Mouse (Mus musculus) adrenal gland, adult (tissue): ENCODE results near the gene Gm10638.

Source experiments
- DNase-seq, 2 experiments: peaks; one replicate each; pipeline ENCODE4 v3.0.0; 2022 to 2023; ENCODE audit warnings: low spot score in 1 of 2; ENCODE audit not compliant: inconsistent age in 2 of 2

Gm10638 gene

DNA sequence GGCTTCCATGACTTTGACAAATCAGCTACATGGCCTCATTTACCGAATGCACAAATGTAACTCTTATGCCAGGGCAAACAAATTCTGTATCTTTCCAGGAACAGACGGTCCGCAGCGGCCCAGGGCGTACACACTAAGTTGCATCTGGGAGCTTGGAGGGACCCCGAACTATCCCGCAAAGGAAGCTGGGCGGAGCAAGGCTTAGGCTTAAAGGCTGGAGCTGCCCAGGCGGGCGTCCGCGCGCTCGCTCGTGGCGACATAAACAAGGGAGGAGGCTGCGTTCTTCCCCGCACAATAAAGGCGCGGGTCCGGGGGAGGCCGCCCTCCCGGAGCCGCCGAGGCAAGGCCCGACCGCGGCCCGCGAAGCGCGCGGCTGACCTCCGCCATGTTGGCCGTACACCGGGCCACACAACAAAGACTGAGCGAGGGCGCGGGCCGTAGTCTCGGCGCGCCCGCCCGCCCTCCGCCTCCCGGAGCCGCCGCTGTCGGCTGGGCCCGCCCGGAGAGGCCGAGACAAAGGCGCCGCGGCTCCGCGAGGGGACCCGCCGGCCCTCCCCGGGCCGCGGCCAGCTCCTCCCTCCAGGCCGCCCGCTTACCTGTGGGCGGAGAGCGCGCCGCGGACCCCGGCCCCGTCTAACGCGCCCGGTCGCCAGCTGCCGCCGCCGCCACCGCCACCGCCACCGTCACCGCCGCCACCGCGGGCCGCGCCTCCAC, at the start of gene Gm10638, which contains the start of gene Siah1a:
Gene Gm10638 (plus strand): TSS at position 479 of the 714 bp plus-strand sequence.
Gene Siah1a (minus strand): TSS at position 714 of the 714 bp plus-strand sequence.
- DNase-seq, result peak; percentile 79 to 94

DNA sequence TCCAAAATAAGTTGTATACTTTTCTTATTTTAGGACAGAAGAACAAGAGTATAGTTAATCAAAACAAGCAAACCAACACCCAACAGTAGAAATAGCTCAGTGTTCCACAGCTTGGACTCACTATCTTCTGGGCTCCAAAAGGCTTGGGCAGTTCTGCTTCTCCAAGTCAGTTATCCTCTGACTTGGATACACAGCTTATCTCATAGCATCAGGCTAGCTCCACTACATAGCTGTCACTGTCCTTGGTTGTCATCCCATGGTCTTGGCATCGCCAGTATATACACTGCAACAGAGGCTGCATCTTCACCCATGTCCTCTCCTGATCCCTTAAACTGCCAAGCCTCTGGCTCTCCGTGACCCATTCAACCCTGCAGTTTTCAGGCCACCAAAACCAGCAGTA, 49.8 kb upstream of the Gm10638 start:
- DNase-seq, result peak in 1 of 2 experiments; percentile 18

DNA sequence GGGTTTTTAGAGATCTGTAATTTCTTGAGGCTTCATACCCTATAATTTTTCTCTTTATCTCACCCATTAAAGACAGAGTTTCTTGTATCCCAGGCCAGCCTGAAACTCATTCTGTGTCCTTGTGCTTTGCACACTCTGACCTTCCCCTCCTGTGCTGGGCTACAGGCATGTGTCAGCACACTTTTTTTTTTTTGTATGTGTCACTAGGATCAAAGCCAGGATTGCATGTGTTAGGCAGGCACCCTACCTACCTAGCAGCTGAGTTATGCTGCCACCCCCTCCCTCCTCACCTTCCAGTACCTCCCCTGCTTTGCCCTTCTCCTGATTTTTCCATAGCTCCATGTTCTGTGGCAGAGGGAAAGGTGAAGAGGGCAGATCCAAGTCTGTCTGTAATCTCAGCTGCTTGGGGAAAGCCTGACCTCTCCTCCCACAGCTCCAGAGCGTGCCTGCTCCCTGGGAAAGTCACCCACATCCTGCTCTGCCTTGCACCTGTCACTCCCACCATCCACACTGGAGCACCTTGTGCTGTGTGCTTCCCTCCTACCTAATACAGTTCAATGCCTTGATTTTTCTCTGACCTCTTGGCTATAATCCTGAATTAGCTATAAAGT, 46.6 kb upstream of the Gm10638 start:
- peak; percentile 69 to 84 for DNase-seq

DNA sequence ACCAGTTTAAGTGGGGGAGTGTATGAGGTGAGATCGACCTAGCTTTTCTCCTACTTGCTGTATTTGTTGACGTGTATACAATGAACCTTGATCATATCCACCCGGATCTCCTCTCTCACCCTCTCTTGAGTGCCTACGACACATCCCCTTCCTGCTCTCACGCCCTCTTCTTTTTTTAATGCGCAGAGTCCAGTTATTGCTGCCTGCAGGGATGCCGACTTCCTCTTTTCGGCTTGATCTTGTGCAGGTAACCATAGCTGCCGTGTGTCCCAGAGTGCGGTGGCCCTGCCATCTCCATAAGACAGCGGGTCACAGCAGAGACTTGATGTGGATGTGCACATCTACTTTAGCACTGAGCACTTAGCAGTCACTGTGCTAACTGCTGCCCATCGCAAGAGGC, 46.0 kb upstream of the Gm10638 start:
- DNase-seq, result no peak

DNA sequence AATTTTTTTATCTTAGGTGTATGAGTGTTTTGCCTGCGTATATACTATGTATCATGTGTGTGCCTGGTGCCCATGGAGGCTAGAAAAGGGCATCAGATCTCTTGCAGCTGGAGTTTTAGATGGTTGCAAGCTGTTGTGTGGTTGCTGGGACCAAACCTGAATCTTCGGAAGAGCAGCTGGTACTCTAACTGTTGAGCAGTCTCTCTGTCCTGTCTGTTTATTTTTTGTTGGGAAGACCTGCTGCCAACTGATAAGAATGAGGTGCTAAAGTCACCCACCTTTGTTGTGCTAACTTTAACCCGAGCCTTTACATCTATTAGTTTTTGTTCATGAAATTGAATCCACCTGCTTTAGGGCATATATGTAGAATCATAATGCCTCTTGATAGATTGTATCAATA, 43.0 kb upstream of the Gm10638 start:
- DNase-seq, result no peak

DNA sequence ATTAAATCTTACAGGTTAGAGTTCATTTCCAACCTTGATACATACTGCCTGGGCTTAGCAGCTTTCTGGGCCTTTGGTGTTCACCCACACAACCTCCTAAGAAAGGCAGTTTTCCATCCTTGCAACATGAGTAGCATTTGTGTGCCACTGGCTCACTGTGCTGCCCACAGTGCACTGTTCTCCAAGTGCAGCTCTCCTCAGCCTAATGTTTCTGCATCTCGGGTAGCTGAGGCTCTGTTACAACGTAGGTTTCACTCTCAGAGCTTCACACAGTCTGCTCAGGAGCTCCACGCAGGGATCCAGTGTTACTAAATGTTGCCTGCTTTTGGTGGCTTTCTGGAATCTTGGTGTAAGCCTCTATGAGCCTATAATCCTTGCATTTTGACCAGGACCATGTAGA, 40.2 kb upstream of the Gm10638 start:
- no peak for DNase-seq

DNA sequence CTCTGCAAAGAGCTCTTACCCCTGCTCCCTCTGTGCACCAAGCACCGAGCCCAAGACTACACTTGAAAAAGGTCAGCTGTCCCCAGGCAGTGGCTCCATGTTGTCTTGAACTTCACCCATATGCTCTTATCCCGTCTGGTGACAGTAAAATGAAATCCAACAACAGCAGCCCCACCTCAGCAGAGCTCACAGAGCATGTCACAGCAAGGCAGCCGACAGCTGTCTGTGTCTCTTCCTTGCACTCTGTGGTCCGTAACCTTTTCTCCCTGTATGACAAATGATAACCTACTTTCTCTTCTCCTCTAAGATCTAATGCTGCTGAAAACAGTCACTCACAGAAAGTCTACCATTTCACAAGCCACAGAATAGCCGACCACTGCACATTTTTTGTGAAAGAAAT, 38.7 kb upstream of the Gm10638 start:
- peak in 1 of 2 experiments; percentile 49 for DNase-seq

DNA sequence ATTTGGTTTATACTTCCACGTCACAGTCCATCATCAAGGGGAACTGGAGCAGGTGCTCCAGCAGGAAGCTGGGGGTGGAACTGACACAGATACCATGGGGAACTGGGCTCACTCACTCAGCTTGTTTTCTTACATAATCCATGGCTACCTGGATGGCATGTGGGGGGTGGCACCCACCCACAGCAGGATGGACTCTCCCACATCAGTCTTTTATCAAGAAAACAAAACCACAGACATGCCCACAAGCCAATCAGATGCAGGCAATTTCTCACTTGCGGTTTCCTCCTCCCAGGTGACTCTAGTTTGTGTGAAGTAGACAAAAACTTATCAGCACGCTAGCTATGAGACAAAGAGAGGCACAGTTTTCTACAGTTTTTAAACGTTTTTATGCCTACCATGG, 37.6 kb upstream of the Gm10638 start:
- DNase-seq, result no peak

DNA sequence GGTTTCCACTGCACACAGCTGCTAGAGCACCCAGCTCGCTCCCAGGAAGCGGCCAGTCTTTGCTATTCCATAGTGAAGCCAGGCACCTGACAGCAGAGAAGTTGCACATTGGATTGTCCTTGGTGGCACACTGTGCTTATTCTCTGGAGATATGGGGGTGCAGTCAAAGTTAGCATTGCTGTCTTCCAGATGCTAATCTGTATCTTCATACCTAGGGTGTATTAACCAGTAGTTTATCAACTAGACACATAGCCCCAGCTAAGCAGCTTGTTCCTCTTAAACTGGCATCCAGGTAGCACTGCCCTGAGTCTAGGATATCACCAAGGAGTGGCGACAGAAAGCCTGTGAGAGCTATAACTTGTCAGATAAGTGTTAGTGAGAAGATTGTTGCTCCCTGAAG, 32.9 kb upstream of the Gm10638 start:
- DNase-seq, result no peak

DNA sequence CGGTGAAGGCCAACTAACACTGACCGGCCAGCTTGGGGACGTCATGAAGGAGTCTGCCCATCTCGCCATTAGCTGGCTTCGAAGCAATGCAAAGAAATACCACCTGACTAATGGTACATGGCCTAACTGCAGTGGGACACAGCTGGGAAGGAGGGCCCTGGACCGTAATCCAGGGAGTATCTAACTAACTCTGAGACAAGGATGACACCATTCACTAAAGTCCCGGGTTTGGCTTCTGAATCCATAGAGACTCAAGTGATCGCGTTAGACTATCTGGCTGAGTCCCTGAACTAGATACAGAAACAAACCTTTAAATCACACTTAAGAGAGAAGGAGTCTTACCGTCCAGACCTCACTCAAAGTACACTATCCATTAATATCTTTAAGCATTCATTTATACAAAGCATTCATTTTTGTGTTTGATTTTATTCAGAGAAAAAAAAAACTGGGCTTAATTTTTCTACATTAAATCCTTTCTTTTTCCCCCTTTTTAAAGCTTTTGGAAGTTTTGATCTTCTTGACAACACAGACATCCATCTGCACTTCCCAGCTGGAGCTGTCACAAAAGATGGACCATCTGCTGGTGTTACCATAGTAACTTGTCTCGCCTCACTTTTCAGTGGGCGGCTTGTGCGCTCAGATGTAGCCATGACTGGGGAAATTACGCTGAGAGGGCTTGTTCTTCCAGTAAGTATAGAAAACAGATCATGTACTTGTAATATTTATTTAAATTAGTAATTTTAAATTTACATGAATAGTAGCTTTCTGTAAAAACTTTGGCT, 31.9 kb upstream of the Gm10638 start:
- DNase-seq, result no peak

DNA sequence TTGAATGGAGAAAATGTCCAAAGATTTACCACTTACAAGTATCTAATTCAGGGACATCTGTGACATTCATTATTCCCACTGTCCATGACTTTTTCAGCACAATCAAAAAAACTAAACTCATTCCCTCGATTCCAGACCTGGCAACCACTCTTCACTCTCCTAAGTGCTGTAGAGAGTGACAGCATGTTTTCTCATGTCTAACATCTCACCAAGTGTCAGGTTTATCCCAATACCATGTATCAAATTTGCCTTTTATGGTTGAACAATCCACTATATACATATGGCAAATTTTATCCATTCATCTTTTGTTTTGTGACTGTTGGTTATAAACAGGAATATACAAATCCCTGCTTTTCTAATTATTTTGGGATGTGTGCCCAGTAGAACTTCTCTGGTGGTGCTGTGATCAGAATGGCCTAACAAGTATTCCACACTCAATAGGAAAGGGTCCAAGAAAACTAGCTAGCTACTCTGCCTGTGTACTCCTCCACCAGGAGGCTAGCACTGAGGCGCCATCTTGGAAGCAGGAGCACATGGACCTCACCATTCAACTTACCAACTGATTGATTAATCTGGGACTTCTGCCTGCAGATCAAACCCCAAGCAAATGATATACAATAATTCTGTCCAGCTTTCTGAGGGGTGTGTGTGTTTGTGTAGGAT, 27.0 kb upstream of the Gm10638 start:
- DNase-seq, result no peak

DNA sequence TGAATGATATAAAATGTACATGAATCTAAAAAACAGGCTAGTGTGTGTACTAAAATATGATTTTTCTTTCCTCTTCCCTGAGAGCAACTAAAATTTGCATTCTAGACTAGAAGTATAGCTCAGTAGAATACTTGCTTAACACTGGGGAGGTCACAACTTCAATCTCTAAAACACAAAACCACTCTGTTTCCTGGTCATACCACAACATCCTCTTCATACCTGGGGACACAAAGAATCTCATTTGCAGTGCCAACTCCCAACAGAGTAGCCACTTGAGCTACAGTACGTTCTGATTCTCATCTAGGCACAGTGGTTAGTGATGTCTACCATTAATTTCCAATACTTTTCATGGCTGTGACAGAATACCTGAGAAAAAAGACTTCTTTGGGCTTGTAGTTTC, 26.1 kb upstream of the Gm10638 start:
- DNase-seq, result no peak

DNA sequence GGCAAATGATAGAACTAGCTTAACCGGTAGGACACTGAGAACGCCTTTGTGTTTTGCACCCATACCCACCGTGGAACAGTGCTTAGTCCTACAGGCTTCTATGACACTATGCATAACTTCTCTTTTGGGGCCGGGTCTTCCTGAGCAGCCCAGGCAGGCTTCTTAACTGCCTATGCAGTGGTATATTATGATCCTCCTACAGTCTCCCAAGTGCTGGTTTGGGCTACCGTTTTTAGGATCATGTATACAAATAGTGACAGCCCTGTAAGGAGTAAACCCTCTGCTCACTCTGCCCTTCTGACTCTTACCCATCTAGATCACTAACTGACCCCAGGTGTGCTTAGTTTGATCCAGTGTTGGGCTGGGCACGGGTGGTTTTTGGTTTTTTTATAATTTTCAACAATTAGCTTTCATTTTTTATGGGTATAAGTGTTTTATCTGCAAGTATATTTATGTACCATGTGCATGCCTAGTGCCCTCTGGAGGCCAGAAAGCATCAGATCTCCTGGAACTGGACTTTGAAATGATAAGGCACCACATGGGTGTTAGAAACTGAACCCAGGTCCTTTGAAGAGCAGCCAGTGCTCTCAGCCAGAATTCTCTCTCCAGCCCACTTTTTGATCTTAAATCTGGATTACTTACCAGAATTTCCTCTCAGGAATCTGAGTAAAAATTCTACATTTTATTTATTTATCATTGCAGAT, 24.6 kb upstream of the Gm10638 start:
- DNase-seq, result no peak

DNA sequence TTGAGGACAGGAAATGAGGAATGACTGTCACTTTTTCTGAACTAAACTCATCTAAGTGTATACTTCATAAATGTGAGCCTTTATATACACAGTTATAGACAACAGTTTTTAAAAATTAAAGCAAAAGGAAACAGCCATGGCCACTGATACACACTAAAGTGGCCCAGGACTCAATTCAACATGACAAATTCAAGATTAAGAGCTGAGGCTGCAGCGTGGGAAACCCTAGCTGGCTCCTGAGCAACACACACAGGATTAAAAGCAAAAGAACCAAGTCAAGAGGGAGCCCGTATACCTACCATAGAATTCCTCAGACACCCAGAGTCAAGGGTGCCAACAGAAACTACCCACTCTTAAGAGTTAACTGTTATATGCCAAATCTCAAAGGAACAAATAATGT, 24.0 kb upstream of the Gm10638 start:
- no peak for DNase-seq

DNA sequence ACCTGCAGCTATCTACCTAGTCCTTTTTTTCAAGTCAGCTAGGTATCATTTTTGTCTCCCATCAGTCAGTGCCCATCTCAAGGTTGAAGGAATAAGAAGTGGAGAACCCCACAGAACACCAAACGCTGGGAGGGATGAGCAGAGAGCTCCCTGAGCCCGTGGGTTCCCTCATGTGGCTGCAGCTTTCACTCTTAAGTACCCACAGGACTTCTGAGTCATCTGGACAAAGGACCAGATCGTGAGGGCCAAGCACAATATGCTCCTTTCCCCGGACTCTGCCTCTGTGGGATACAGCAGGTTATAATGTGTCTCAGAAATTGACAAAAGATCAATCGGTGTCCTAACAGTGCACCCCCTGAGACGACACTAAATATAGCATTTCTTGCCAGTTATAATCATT, 18.5 kb upstream of the Gm10638 start:
- DNase-seq, result peak; percentile 46 to 57

DNA sequence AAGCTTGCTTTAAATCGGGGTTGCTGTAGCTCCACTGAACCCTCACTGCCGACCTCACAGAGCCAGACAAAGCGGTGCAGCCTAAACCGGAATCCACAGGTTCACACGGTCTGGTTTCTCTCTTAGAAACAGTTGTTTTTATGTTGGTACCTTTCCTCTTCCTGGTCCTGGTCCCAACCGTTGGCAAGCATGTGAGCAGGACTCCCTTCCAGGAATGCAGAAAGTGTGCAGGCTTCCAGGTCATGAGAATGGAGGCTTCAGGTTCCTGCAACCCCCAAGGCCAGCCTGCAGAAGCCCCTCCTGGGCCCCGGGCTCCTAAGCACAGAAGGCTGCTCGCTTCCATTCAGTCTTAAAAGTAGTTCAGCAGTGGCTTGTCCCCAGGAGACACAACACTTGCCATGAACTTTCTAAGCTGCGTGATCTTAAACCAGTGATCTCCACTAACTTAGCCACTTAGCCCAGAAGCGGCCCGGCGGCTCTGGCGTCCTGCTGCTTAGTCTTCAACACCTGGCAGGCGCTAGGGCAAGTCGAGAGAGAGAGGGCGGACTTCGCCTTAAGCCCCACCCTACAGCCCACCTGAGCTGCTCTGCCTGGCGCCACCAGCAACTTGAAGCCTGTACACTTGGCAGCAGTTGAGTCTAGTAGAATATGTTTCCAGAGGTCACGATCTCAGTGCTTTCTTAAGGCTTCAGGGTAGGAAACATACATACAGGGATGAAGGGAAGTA, 17.1 kb upstream of the Gm10638 start:
- DNase-seq, result no peak

DNA sequence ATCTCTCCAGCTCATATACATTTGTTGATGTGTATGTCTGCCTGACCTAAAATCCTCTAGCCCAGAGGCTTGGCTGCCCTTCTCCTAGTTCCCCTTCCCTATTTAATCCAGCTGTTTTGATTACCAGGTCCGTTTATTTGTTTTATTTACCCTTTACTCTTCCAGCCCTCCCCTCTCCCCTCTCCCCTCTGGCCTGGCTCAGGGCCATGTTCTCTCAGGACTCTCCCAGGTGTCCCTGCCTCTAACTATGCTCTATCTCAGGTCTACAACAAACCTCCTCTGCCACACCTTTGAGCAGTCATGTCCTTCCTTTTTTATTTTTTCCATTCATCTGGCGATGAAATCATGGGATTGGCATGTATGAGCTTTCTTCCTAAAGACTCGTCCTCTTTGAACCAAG, 15.2 kb upstream of the Gm10638 start:
- DNase-seq, result no peak

DNA sequence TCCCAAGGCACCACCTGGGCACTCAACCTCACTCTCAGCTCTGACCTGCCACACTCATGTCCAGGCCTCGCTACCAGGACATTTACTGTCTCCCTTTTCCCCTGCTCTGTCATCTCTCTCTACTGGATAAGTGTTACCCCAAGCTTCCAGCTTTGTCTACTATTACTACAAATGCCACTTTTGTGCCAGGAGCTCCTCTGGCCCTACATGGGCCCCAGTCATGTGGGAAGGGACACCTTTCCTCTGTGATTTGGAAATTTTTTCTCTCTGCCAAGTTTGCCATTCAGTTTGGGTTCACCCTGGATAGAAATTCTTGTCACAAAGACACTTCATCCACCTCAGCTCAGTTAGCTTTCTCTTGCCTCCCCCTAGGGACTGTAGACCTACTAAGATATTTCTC, 14.6 kb upstream of the Gm10638 start:
- no peak for DNase-seq

DNA sequence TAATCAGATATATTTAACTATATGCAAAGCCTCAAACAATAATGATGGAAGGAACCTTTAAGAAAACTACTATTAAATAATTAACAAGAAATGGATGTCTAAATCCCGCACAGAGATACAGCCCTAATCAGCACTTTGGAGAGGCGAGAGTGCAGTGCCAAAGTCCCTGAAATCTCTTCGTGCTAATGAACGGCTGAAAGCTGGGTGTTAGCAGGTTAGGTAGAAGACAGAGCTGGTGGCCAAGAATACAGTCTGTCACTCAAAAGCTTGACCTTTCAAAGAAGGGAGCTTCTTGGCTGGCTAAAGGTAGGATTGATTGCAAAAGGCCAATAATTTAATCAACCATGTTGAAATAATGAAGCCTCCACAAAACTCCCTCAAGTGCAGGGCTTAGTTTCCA, 11.3 kb upstream of the Gm10638 start:
- DNase-seq, result no peak

DNA sequence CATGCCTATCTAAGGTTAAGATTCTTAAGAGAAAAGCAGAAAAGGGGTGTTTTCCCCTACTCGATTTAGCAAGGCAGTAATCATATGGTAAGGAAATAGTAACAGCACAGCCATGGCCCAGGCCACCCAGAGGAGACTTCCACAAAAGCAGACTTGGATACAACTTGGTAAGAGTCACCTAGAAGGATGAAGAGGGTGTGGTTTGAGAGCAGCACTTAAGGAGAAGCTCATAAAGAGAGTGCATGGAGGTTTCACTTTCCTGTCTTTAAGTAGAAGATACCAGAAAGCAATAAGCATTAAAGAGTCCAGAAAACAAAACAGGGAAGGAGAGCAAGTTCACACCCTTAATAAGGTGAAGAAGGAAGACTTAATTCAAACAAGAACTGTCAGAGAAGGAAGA, 10.5 kb upstream of the Gm10638 start:
- no peak for DNase-seq
